In genomic region chr9:107547026-107547425, GRCm38 (mm10) we compare ENCODE assay signal across 8 mouse cellular contexts. TPM values are rescaled to one million over a fixed set of nuclear protein-coding genes. Genes with fewer than 3 reads are reported as not detected.
DNase-seq lines count a peak whose midpoint lies in the region; ATAC-seq and TF ChIP-seq lines count a peak whose summit lies in the region.

Gene Zmynd10, plus strand, starts transcription at chr9:107547298.

- H3K9me3 ChIP-seq in ES-E14 (ENCODE audit: control insufficient read depth, insufficient read depth, low read depth, low read length), result no peaks in the 10 kb centered on the region
- H3K9me3 ChIP-seq in lung, embryonic 14.5 days (ENCODE audit: low read depth, low read length), result no peaks in the 10 kb centered on the region
- no peaks in the 10 kb centered on the region for H3K9me3 ChIP-seq in neural tube, embryonic 15.5 days (replicated peaks)

- H3K27ac ChIP-seq in ES-E14 (ENCODE audit: insufficient read depth, low read depth, low read length, poor library complexity, severe bottlenecking), result no peak within 1 kb of the TSS
- H3K27ac ChIP-seq in lung, embryonic 14.5 days (ENCODE audit: low read depth), result no peak within 1 kb of the TSS
- peak within 1 kb of the TSS; percentile 64 for H3K27ac ChIP-seq in neural tube, embryonic 15.5 days (replicated peaks)

- peak; percentile 52 to 64 for ATAC-seq in hematopoietic stem cell, adult 5-6 weeks (replicated peaks in 1 of 2; ENCODE audit: insufficient read depth in 1 of 2, low FRiP score in 2 of 2, low TSS enrichment in 1 of 2, low read depth in 1 of 2, poor library complexity in 2 of 2, severe bottlenecking in 2 of 2)
- ATAC-seq in lung, embryonic 14.5 days (ENCODE audit: insufficient read depth), result peak; percentile 64
- peak; percentile 48 for ATAC-seq in neural tube, embryonic 15.5 days (ENCODE audit: low FRiP score)

- peaks cover 0 to 29% of the 10 kb centered on the region in 2 experiments; a peak in 2 of 4 replicates for H3K4me1 ChIP-seq in ES-E14 (ENCODE audit: control insufficient read depth in 2 of 2, insufficient read depth in 2 of 2, low read length in 2 of 2, poor library complexity in 1 of 2)
- H3K4me1 ChIP-seq in lung, embryonic 14.5 days (ENCODE audit: insufficient read depth), result peaks cover 18% of the 10 kb centered on the region
- H3K4me1 ChIP-seq in neural tube, embryonic 15.5 days, result peaks cover 48% of the 10 kb centered on the region

- peak within 1 kb of the TSS; percentile 53 for H3K4me2 ChIP-seq in lung, embryonic 14.5 days
- peak within 1 kb of the TSS; percentile 56 for H3K4me2 ChIP-seq in neural tube, embryonic 15.5 days

- peak within 1 kb of the TSS in 1 of 2 experiments; percentile 42; a peak in 1 of 4 replicates for H3K4me3 ChIP-seq in ES-E14 (ENCODE audit: insufficient read depth in 1 of 2, low read depth in 1 of 2, low read length in 2 of 2, poor library complexity in 1 of 2, severe bottlenecking in 1 of 2)
- peak within 1 kb of the TSS; percentile 16 for H3K4me3 ChIP-seq in lung, embryonic 14.5 days (ENCODE audit: low read depth, low read length)
- peak within 1 kb of the TSS; percentile 26 for H3K4me3 ChIP-seq in neural tube, embryonic 15.5 days (replicated peaks)

- 2% methylated on average over 20 of the region's 20 CpGs for WGBS in lung, embryonic 14.5 days
- WGBS in neural tube, embryonic 15.5 days, result 3% methylated on average over 20 of the region's 20 CpGs

- DNase-seq in ES-E14 (ENCODE audit: low read depth, low spot score), result peak; percentile 87
- DNase-seq in brain, embryonic 18.5 days (ENCODE audit: low read depth, low spot score), result peak; percentile 60
- DNase-seq in frontal cortex, adult 2 months (ENCODE audit: extremely low spot score in 1 of 2, low spot score in 1 of 2), result peak; percentile 83 to 92
- DNase-seq in layer of hippocampus, adult 9-11 months, result peak; percentile 87
- DNase-seq in lung, embryonic 14.5 days, result peak; percentile 98
- peak; percentile 88 to 91 for DNase-seq in thymus, adult 18-20 months

- no peak within 1 kb of the TSS for H3K9ac ChIP-seq in ES-E14 (ENCODE audit: insufficient read depth, low read depth, low read length, poor library complexity, severe bottlenecking)
- H3K9ac ChIP-seq in lung, embryonic 14.5 days, result 0 out of 2 replicates have a peak within 1 kb of the TSS, but pooled peaks have one; percentile 28
- peak within 1 kb of the TSS; percentile 20; the same call in 1 of the 2 replicates for H3K9ac ChIP-seq in neural tube, embryonic 15.5 days (replicated peaks)

- no peak for TF ChIP-seq CTCF in lung, embryonic 14.5 days (IDR thresholded peaks at IDR 0.05; ENCODE audit: low read depth)

- H3K27me3 ChIP-seq in lung, embryonic 14.5 days (ENCODE audit: insufficient read depth, low read length), result no peaks in the 10 kb centered on the region
- H3K27me3 ChIP-seq in neural tube, embryonic 15.5 days (replicated peaks), result peaks cover 39% of the 10 kb centered on the region

- in situ Hi-C loops in ES-E14 (cut with MboI; ENCODE audit: low sequenced_read_pairs in 2 of 2, unreplicated experiment in 2 of 2), result no loop called here

- peaks cover 6% of the 10 kb centered on the region; the same call in 1 of the 2 replicates for H3K36me3 ChIP-seq in ES-E14 (ENCODE audit: control insufficient read depth, insufficient read depth, low read length, poor library complexity, severe bottlenecking)
- H3K36me3 ChIP-seq in lung, embryonic 14.5 days (ENCODE audit: insufficient read depth), result peaks cover 23% of the 10 kb centered on the region
- peaks cover 17% of the 10 kb centered on the region for H3K36me3 ChIP-seq in neural tube, embryonic 15.5 days

TF ChIP-seq in ES-E14, 5 proteins besides CTCF, POLR2A, EP300 and RAD21:
- TF ChIP-seq CHD2 (IDR thresholded peaks at IDR 0.05; ENCODE audit: low read depth, low read length), result no peak
- TF ChIP-seq HCFC1 (IDR thresholded peaks at IDR 0.05; ENCODE audit: borderline replicate concordance, insufficient read depth, low read length), result no peak
- no peak for TF ChIP-seq ZC3H11A (IDR thresholded peaks at IDR 0.05; ENCODE audit: borderline replicate concordance, low read depth, low read length)
- no peak for TF ChIP-seq ZNF384 (IDR thresholded peaks at IDR 0.05; ENCODE audit: low read depth, low read length)
- no peak for TF ChIP-seq MAFK (IDR thresholded peaks at IDR 0.05; ENCODE audit: insufficient read depth, low read depth, low read length)

RNA-seq across cellular contexts. Expression of gene Zmynd10, which starts in this region (rescaled TPM):
- total RNA-seq in ES-E14 (2012; rRNA removed), result 0.37 and 0.49 TPM in 2 replicates
- 6.1 and 7.8 TPM in 2 replicates for polyA plus RNA-seq in frontal cortex, adult 2 months (2012; rRNA removed)
- total RNA-seq in hematopoietic stem cell, adult 5-6 weeks (2017), result not detected in 2 replicates
- polyA plus RNA-seq in lung, embryonic 14.5 days (2014; fragmentation: Nextera tagmentation; extraction: Ambion mirVana), result 1.1 and 1.2 TPM in 2 replicates
- polyA plus RNA-seq in neural tube, embryonic 15.5 days (2015; fragmentation: Nextera tagmentation; extraction: Ambion mirVana), result 1.6 and 2.6 TPM in 2 replicates

Comparison
In these comparisons a context has a peak if more than half of its experiments do, and no peak if none do; other contexts are left out.
1. Peak in DNase-seq in ES-E14; RNA of the gene not detected or under 1 TPM.
2. Peak in ATAC-seq in hematopoietic stem cell, adult 5-6 weeks; RNA of the gene not detected or under 1 TPM.